Mouse (Mus musculus) limb, embryonic 13.5 days (tissue): ENCODE measurements around the gene Bmp7. TPM values are rescaled to one million over a fixed set of nuclear protein-coding genes. Genes with fewer than 3 reads are reported as not detected.

ENCODE experiments used
- ATAC-seq: fragments of 200-750 bp; cut with Nextera tagmentation; 2 replicates; pipeline ENCODE4 v1.8.0; 2017; ENCODE audit warnings: low read depth, moderate number of reproducible peaks, moderate TSS enrichment; ENCODE audit not compliant: low FRiP score
- H3K27ac ChIP-seq: fragments of 300-500 bp; sonication (generic); 2 replicates; pipeline ENCODE4 v1.5.1; 2015; ENCODE audit warnings: inconsistent platforms, mild to moderate bottlenecking, moderate library complexity
- H3K27me3 ChIP-seq: fragments of 300-500 bp; sonication (generic); 2 replicates; pipeline ENCODE4 v1.6.1; 2015; ENCODE audit warnings: mild to moderate bottlenecking, inconsistent platforms
- H3K36me3 ChIP-seq: fragments of 300-500 bp; sonication (generic); 2 replicates; pipeline ENCODE4 v1.6.1; 2015; ENCODE audit warnings: inconsistent platforms, mild to moderate bottlenecking, moderate library complexity
- H3K4me1 ChIP-seq: fragments of 300-500 bp; sonication (generic); 2 replicates; pipeline ENCODE4 v1.6.1; 2015; ENCODE audit warnings: inconsistent platforms
- H3K4me2 ChIP-seq: fragments of 300-500 bp; sonication (generic); replicated peaks from 2 replicates; pipeline ENCODE4 v1.6.1; 2015; ENCODE audit warnings: inconsistent platforms, mild to moderate bottlenecking, moderate library complexity
- H3K4me3 ChIP-seq: fragments of 300-500 bp; sonication (generic); 2 replicates; pipeline ENCODE4 v1.5.1; 2015; ENCODE audit warnings: moderate library complexity, mild to moderate bottlenecking, inconsistent platforms
- H3K9ac ChIP-seq: fragments of 300-500 bp; sonication (generic); 2 replicates; pipeline ENCODE4 v1.6.1; 2015; ENCODE audit warnings: mild to moderate bottlenecking, inconsistent platforms
- H3K9me3 ChIP-seq: fragments of 300-500 bp; sonication (generic); 2 replicates; pipeline ENCODE4 v1.6.1; 2016; ENCODE audit warnings: inconsistent platforms
- WGBS: fragments of 180-500 bp; shearing (Covaris S2); methylation state at CpG from one replicate; pipeline ENCODE4 v1.1.7; 2015; 5-methylcytosine and 5-hydroxymethylcytosine counted together
- polyA plus RNA-seq: library from polyadenylated mRNA; unstranded; fragments of >200 nt; fragmentation: Nextera tagmentation; extraction: Ambion mirVana; gene quantifications from 2 replicates; pipeline ENCODE4 v1.2.1, GENCODE M21; 2015

The Bmp7 gene
- polyA plus RNA-seq, 1 experiment from 2014 or later, result 32.5 TPM

GRCm38 (mm10) chr2:172966480-172966879 is 26.4 kb upstream of the Bmp7 start:
- no peak overlapping the region for H3K27ac ChIP-seq
- no peaks in the 10 kb centered on the region; the same call in 1 of the 2 replicates for H3K27me3 ChIP-seq
- H3K4me2 ChIP-seq, result no peak overlapping the region
- 88% methylated on average over 5 of the region's 5 CpGs for WGBS
- ATAC-seq, result no peak
- no peaks in the 10 kb centered on the region for H3K36me3 ChIP-seq
- no peak overlapping the region for H3K4me3 ChIP-seq
- H3K9ac ChIP-seq, result no peak overlapping the region
- H3K4me1 ChIP-seq, result 0 out of 2 replicates have a peak, but pooled peaks cover 3% of the 10 kb centered on the region
- no peaks in the 10 kb centered on the region for H3K9me3 ChIP-seq

GRCm38 (mm10) chr2:172965249-172965648 is 25.1 kb upstream of the Bmp7 start:
- WGBS, result 48% methylated on average over 11 of the region's 11 CpGs

GRCm38 (mm10) chr2:172961211-172961610 is 21.1 kb upstream of the Bmp7 start:
- WGBS, result 75% methylated on average over 6 of the region's 6 CpGs
- H3K4me3 ChIP-seq, result no peak overlapping the region
- H3K9ac ChIP-seq, result no peak overlapping the region
- no peaks in the 10 kb centered on the region for H3K36me3 ChIP-seq
- peaks cover 15% of the 10 kb centered on the region for H3K9me3 ChIP-seq
- H3K27me3 ChIP-seq, result no peaks in the 10 kb centered on the region; the same call in 1 of the 2 replicates
- ATAC-seq, result no peak
- H3K27ac ChIP-seq, result no peak overlapping the region
- H3K4me2 ChIP-seq, result no peak overlapping the region
- H3K4me1 ChIP-seq, result peaks cover 16% of the 10 kb centered on the region

More at GRCm38 (mm10) chr2:172965249-172965648, 25.1 kb upstream of the Bmp7 start:
- no peaks in the 10 kb centered on the region; the same call in 1 of the 2 replicates for H3K27me3 ChIP-seq
- H3K4me3 ChIP-seq, result no peak overlapping the region
- no peak for ATAC-seq
- H3K9me3 ChIP-seq, result no peaks in the 10 kb centered on the region; the same call in 1 of the 2 replicates
- H3K4me1 ChIP-seq, result 0 out of 2 replicates have a peak, but pooled peaks cover 3% of the 10 kb centered on the region
- H3K4me2 ChIP-seq, result no peak overlapping the region
- H3K36me3 ChIP-seq, result no peaks in the 10 kb centered on the region
- H3K9ac ChIP-seq, result 0 out of 2 replicates have a peak overlapping the region, but pooled peaks have one; percentile 14
- H3K27ac ChIP-seq, result no peak overlapping the region

- no peaks in the 10 kb centered on the region; the same call in 1 of the 2 replicates for H3K27me3 ChIP-seq
- peaks cover 20% of the 10 kb centered on the region for H3K9me3 ChIP-seq
- ATAC-seq, result no peak
- H3K4me1 ChIP-seq, result peaks cover 16% of the 10 kb centered on the region
- no peaks in the 10 kb centered on the region for H3K36me3 ChIP-seq
- 91% methylated on average over 3 of the region's 3 CpGs for WGBS
- no peak overlapping the region for H3K9ac ChIP-seq
- no peak overlapping the region for H3K27ac ChIP-seq
- no peak overlapping the region for H3K4me2 ChIP-seq
- no peak overlapping the region for H3K4me3 ChIP-seq
Measured at GRCm38 (mm10) chr2:172960350-172960749, 20.2 kb upstream of the Bmp7 start.

- Histone ChIP-seq H3K9me3 (peaks cover 20% of the 10 kb centered on the region), H3K27me3 (no peaks in the 10 kb centered on the region), H3K9ac (no peak overlapping the region), H3K4me3 (no peak overlapping the region), H3K4me2 (no peak overlapping the region), H3K27ac (no peak overlapping the region; the same call in 1 of the 2 replicates), H3K4me1 (peaks cover 18% of the 10 kb centered on the region), H3K36me3 (no peaks in the 10 kb centered on the region)
- ATAC-seq, result no peak
- WGBS, result 54% methylated on average over 13 of the region's 13 CpGs
Measured at GRCm38 (mm10) chr2:172959006-172959768, 19.1 kb upstream of the Bmp7 start.

GRCm38 (mm10) chr2:172958579-172958978 is 18.5 kb upstream of the Bmp7 start:
- 21% methylated on average over 5 of the region's 5 CpGs for WGBS
- ATAC-seq, result no peak
- H3K4me1 ChIP-seq, result peaks cover 18% of the 10 kb centered on the region
- H3K9ac ChIP-seq, result no peak overlapping the region
- H3K4me3 ChIP-seq, result no peak overlapping the region
- no peak overlapping the region for H3K4me2 ChIP-seq
- no peaks in the 10 kb centered on the region for H3K27me3 ChIP-seq
- no peak overlapping the region; the same call in 1 of the 2 replicates for H3K27ac ChIP-seq
- H3K9me3 ChIP-seq, result peaks cover 20% of the 10 kb centered on the region
- no peaks in the 10 kb centered on the region for H3K36me3 ChIP-seq

- WGBS, result 86% methylated on average over 2 of the region's 2 CpGs
- Histone ChIP-seq H3K4me3 (no peak overlapping the region), H3K27ac (no peak overlapping the region), H3K36me3 (no peaks in the 10 kb centered on the region), H3K4me2 (no peak overlapping the region), H3K27me3 (no peaks in the 10 kb centered on the region), H3K9me3 (peaks cover 12% of the 10 kb centered on the region), H3K9ac (no peak overlapping the region), H3K4me1 (peaks cover 18% of the 10 kb centered on the region)
- no peak for ATAC-seq
Measured at GRCm38 (mm10) chr2:172951976-172952375, 11.9 kb upstream of the Bmp7 start.

GRCm38 (mm10) chr2:172950722-172951121 is 10.6 kb upstream of the Bmp7 start:
- H3K36me3 ChIP-seq, result no peaks in the 10 kb centered on the region
- peak overlapping the region; percentile 19; the same call in 1 of the 2 replicates for H3K9ac ChIP-seq
- H3K27ac ChIP-seq, result no peak overlapping the region
- no peak for ATAC-seq
- no peaks in the 10 kb centered on the region for H3K27me3 ChIP-seq
- 20% methylated on average over 11 of the region's 11 CpGs for WGBS
- no peak overlapping the region for H3K4me3 ChIP-seq
- H3K9me3 ChIP-seq, result no peaks in the 10 kb centered on the region
- H3K4me1 ChIP-seq, result peaks cover 18% of the 10 kb centered on the region
- no peak overlapping the region for H3K4me2 ChIP-seq

- no peak overlapping the region for H3K9ac ChIP-seq
- no peak overlapping the region for H3K4me3 ChIP-seq
- ATAC-seq, result no peak
- H3K27ac ChIP-seq, result no peak overlapping the region
- H3K36me3 ChIP-seq, result no peaks in the 10 kb centered on the region
- no peak overlapping the region for H3K4me2 ChIP-seq
- peaks cover 18% of the 10 kb centered on the region for H3K4me1 ChIP-seq
- no peaks in the 10 kb centered on the region for H3K27me3 ChIP-seq
- WGBS, result 58% methylated on average over 9 of the region's 9 CpGs
- H3K9me3 ChIP-seq, result no peaks in the 10 kb centered on the region
Measured at GRCm38 (mm10) chr2:172950119-172950676, 10.1 kb upstream of the Bmp7 start.

GRCm38 (mm10) chr2:172949051-172949450 is 8.9 kb upstream of the Bmp7 start:
- WGBS, result 37% methylated on average over 5 of the region's 5 CpGs
- Histone ChIP-seq H3K27ac (no peak overlapping the region), H3K9ac (no peak overlapping the region)

GRCm38 (mm10) chr2:172940799-172941163 is 660 bp upstream of the Bmp7 start:
- peak overlapping the region; percentile 97 for H3K4me2 ChIP-seq
- H3K9ac ChIP-seq, result peak overlapping the region; percentile 83
- H3K27ac ChIP-seq, result peak overlapping the region; percentile 92; the same call in 1 of the 2 replicates
- peak overlapping the region; percentile 75 for H3K4me3 ChIP-seq
- H3K4me1 ChIP-seq, result peaks cover 50% of the 10 kb centered on the region
- peaks cover 14% of the 10 kb centered on the region for H3K27me3 ChIP-seq
- no peaks in the 10 kb centered on the region for H3K9me3 ChIP-seq
- WGBS, result 0% methylated on average over 12 of the region's 13 CpGs
- no peak for ATAC-seq
- no peaks in the 10 kb centered on the region for H3K36me3 ChIP-seq

More at GRCm38 (mm10) chr2:172949051-172949450, 8.9 kb upstream of the Bmp7 start:
- Histone ChIP-seq H3K27me3 (no peaks in the 10 kb centered on the region), H3K4me3 (no peak overlapping the region), H3K36me3 (no peaks in the 10 kb centered on the region), H3K4me2 (no peak overlapping the region), H3K9me3 (no peaks in the 10 kb centered on the region), H3K4me1 (peaks cover 19% of the 10 kb centered on the region)
- no peak for ATAC-seq

GRCm38 (mm10) chr2:172939639-172940002 is 500 bp downstream of the Bmp7 start:
- no peaks in the 10 kb centered on the region for H3K36me3 ChIP-seq
- under 1% methylated on average over 26 of the region's 26 CpGs for WGBS
- H3K4me1 ChIP-seq, result peaks cover 62% of the 10 kb centered on the region
- H3K4me2 ChIP-seq, result peak overlapping the region; percentile 97
- no peaks in the 10 kb centered on the region for H3K9me3 ChIP-seq
- peak overlapping the region; percentile 75 for H3K4me3 ChIP-seq
- peaks cover 14% of the 10 kb centered on the region for H3K27me3 ChIP-seq
- no peak for ATAC-seq
- peak overlapping the region; percentile 92 for H3K27ac ChIP-seq
- peak overlapping the region; percentile 83 for H3K9ac ChIP-seq
